Mouse (Mus musculus): ENCODE measurements around the gene Ggta1. TPM values are rescaled to one million over a fixed set of nuclear protein-coding genes. Genes with fewer than 3 reads are reported as not detected.

Ggta1 gene
- total RNA-seq, 2 experiments from 2014 or later, result 19.0 to 22.5 TPM

GRCm38 (mm10) chr2:35416473-35416872, 46.6 kb downstream of the Ggta1 start:
- intact Hi-C loops (cut with DNase I), result no loop called here

DNA sequence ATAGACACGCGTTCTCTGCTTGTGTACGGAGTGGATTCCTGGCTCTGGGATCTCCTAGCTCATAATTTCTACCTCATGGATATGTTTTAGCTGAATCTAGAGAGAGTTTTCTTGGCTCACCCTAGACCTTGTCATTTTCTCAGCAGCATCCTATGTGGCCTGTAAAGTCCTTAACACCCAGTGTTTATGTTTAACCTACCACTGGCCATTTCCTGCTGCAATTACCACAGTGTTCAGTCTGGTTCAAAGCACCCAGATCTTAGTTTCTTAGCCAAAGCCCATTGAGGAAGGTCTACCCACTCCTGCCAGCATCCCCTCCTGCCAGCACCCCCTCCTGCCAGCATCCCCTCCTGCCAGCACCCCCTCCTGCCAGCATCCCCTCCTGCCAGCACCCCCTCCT, 50.2 kb downstream of the Ggta1 start:
- DNase-seq, result no peak
- intact Hi-C loops (cut with DNase I), result no loop called here

More at GRCm38 (mm10) chr2:35416473-35416872, 46.6 kb downstream of the Ggta1 start:
- no peak for DNase-seq

DNA sequence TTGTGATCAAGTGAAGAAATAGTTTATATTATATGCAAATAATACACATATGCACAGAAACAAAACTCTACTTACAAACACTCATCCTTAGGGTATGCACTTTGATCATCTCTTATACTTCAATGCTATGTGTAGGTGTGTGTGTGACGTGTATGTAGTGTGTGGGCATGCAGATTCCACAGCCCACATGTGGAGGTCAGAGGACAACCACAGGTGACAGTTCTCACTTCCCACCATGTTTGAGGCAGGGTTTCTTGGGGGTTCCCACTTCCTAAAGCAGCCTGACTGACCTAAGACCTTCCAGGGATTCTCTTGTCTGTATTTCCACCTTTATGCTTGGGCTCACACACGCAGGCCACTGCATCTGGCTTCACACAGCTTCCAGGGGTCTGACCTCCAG, 50.8 kb downstream of the Ggta1 start:
- intact Hi-C loops (cut with DNase I), result no loop called here

GRCm38 (mm10) chr2:35411640-35412190, 51.3 kb downstream of the Ggta1 start:
- intact Hi-C loops (cut with DNase I), result no loop called here
- no peak for DNase-seq

More for the DNA sequence above, 50.8 kb downstream of the Ggta1 start:
- no peak for DNase-seq

- intact Hi-C loops (cut with DNase I), result no loop called here
- no peak for DNase-seq
Measured at GRCm38 (mm10) chr2:35409466-35409865, 53.6 kb downstream of the Ggta1 start.

- no peak for DNase-seq
- intact Hi-C loops (cut with DNase I), result no loop called here
Measured at GRCm38 (mm10) chr2:35408409-35409110, 54.5 kb downstream of the Ggta1 start.

- intact Hi-C loops (cut with DNase I), result no loop called here
- DNase-seq, result no peak
Measured at GRCm38 (mm10) chr2:35407878-35408277, 55.2 kb downstream of the Ggta1 start.

- DNase-seq, result no peak
- intact Hi-C loops (cut with DNase I), result no loop called here
Measured at GRCm38 (mm10) chr2:35407266-35407665, 55.8 kb downstream of the Ggta1 start.

DNA sequence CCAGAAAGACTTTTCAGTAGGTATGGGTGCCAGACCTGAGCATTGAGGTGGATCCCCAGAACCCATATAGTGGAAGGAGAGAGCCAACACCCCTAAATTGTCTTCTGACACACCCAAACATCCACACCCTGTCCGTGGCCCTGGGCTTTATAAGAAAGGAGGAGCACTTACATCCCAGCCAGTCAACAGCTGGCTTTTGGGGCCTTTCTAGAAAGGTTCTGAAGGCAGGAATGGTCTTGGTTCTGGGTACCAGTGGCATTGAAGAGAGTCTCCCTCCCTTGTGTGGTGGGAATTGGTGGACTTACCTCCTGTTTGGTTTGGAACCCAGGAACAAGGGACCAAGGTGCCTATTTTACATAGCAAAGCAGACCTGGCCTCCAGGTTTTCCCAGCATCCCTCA, 56.4 kb downstream of the Ggta1 start:
- no peak for DNase-seq
- intact Hi-C loops (cut with DNase I), result no loop called here

- DNase-seq, result no peak
Measured at GRCm38 (mm10) chr2:35402391-35402790, 60.6 kb downstream of the Ggta1 start.

GRCm38 (mm10) chr2:35400739-35401138, 62.3 kb downstream of the Ggta1 start:
- DNase-seq, result no peak
- intact Hi-C loops (cut with DNase I), result no loop called here

More at GRCm38 (mm10) chr2:35402391-35402790, 60.6 kb downstream of the Ggta1 start:
- intact Hi-C loops (cut with DNase I), result no loop called here

DNA sequence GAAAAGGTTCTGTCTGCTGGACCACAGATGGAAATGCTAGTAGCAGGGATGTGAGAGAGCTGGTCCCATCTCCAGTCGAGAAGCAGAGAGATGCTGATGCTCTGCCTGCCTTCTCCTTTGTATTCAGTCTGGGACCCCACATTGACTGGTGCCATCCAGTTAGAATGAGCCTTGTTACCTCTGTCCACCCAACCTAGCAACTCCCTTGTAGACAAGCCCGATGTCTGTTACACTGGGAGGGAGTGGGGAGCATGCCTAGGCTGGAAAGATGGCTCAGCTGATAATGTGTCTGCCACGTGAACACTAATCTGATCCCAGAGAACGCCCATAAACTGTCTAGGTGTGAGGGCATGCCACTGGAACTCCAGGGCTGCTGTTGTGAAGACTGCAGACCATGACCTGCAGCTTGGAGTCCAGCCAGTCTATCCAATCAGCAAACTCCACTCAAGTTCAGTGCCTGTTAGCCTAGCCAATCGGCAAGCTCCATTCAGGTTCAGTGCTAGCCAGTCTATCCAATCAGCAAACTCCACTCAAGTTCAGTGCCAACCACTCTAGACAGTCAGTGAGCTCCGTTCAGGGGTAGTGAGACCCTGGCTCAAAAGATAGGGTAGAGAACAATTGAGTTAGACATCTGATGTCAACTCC, 64.7 kb downstream of the Ggta1 start:
- intact Hi-C loops (cut with DNase I), result loop anchor here (5.0 kb wide), 1 partner anchor 186 kb away; no protein-coding TSS in a partner anchor
- no peak for DNase-seq

GRCm38 (mm10) chr2:35397590-35398173, 65.3 kb downstream of the Ggta1 start:
- peak; percentile 76 to 77 for DNase-seq
- intact Hi-C loops (cut with DNase I), result loop anchor here (1.0 to 5.0 kb wide), 4 partner anchors 49 to 185 kb away; no protein-coding TSS in a partner anchor

DNA sequence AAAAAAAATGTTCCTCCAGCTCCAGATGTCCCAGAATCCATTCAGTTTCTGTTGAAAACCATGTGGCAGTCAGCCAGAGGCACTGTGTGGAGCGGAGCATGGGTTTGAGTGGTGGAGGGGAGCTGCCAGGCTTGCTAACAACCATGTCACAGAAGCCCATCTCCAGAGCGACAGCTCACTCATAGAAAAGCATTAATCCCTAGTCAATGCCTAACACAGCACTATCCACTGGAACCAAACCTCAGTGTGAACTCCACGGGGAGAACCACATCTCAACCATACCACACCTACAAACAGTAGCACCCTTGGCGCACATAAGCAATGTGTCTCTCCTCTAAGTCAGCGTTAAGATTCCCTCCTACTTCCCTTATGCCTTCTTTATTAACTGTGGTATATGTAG, 65.9 kb downstream of the Ggta1 start, which contains the start of gene 4930402F06Rik:
4930402F06Rik (minus strand) TSS at position 80 of the 400 bp plus-strand sequence.
- intact Hi-C loops (cut with DNase I), result loop anchor here (1.0 to 5.0 kb wide), 4 partner anchors 48 to 185 kb away; no protein-coding TSS in a partner anchor
- no peak for DNase-seq

DNA sequence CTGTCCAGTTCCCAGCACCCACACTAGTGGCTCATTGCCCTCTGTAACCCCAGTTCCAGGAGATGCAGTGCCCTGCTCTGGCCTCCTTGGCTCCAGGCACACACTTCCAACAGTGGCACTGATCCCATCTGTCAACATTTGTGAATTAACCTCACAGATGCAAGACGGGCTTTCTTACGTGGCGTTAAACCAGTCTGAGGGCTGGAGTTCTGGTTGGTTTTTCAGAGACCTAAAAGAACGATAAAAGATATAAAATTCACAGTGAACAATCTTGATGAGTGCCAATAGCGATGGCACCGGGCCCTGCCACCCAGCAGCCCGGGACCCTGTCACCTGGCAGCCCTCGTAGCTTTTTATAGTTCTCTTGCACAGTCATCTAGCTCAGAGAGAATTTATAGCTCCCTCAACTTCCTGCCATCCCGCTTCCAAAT, 77.6 kb downstream of the Ggta1 start:
- intact Hi-C loops (cut with DNase I), result no loop called here
- peak in 1 of 2 experiments; percentile 50 for DNase-seq

GRCm38 (mm10) chr2:35379306-35379705, 83.7 kb downstream of the Ggta1 start:
- intact Hi-C loops (cut with DNase I), result no loop called here
- DNase-seq, result no peak

DNA sequence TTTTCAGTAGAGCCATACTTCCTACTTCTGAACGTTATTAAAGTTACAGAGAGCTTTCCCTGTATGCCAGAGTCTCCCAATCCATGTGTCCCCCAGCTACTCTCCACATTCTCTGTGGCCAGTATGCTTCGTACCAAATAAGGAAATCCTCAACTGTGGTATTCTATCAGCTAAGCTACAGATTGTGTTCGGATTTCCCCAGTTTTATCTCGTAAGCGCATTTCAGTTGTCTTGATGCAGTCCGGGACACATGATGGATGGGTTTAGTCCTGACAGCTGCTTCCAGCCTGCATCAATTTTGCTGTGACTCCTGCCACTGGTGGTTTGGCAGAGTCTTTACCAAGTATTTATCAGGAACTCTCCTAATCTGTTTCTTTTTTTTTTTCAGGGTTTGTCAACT, 85.4 kb downstream of the Ggta1 start:
- intact Hi-C loops (cut with DNase I), result no loop called here
- no peak for DNase-seq

- peak in 1 of 2 experiments; percentile 32 for DNase-seq
Measured at GRCm38 (mm10) chr2:35373003-35373402, 90.0 kb downstream of the Ggta1 start.

GRCm38 (mm10) chr2:35370686-35371085, 92.3 kb downstream of the Ggta1 start:
- intact Hi-C loops (cut with DNase I), result no loop called here
- DNase-seq, result no peak

More at GRCm38 (mm10) chr2:35373003-35373402, 90.0 kb downstream of the Ggta1 start:
- intact Hi-C loops (cut with DNase I), result no loop called here

- no peak for DNase-seq
- intact Hi-C loops (cut with DNase I), result no loop called here
Measured at GRCm38 (mm10) chr2:35367629-35368028, 95.4 kb downstream of the Ggta1 start, which contains the start of gene 4930568D16Rik. Gene 4930568D16Rik, minus strand, starts transcription at chr2:35367729.

All from heart, postnatal 36 days (tissue).